Mouse (Mus musculus): Measurements from ENCODE around the gene Sema5a. TPM values are rescaled to one million over a fixed set of nuclear protein-coding genes. Genes with fewer than 3 reads are reported as not detected.
A peak's percentile ranks its signal among the peaks of the same experiment; 100 is the strongest.
"Not testable (repeated sequence)": the region's sequence is repeated elsewhere in the genome, so short reads cannot be mapped to it uniquely, and the experiment has no call there.

Gene Sema5a
- 1 to 10 TPM; 1.2 to 2.3 (median 1.9) TPM for total RNA-seq (2022)

DNA sequence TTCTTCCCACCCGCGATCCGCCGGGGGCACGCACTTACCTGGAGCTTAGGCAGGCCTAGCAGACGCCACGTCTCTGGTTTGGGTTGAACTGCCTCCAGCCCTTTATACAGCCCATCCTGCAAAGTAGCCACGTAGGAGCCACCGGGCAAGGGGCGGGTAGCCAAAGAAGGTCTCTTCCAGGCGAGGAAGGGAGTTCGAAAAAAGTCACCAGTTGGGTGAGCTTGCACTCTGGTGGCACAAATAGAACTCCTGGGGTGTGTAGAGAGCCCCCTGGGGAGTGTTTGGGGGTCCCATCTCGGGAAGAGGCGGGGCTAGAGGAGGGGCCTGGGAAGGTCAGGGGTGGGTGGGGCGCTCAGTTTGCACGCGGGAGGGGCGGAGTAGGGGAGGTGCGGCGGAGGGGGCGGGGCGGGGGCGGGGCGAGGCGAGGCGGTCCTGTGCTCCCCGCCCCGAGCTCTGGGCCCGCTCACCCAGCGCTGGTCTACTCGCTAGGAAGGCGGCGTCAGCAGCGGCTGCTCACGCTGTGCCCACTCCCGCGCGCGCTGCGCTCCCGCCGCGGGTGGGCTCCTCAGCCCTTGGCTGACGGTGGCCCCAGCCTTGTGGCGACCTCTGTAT lies at the start of gene Sema5a:
Sema5a (plus strand) TSS at position 467 of the 612 bp plus-strand sequence.
- peak; percentile 34 to 66 for DNase-seq (ENCODE audit: low spot score in 2 of 2)

DNA sequence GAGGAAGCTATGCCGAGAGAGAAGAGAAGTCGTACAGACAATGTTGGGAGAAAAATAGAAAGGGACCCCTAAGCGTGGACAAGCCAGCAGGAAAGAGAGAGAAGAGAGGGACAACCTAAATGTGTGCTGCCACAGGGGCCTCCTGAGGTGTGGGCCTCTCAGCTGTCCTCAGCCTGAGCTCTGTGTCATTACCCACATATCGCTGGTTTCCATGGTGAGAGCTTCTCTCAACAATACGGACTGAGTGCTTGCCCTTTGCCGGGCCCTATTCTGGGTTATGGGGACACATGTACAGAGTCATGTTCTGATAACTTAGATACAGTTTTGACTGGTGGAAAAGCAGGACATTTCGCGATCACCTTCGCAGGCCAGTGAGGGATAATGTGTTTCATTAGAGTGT lies 46.5 kb upstream of the Sema5a start:
- no peak for DNase-seq (ENCODE audit: low spot score in 2 of 2)

- no peak for DNase-seq (ENCODE audit: low spot score in 2 of 2)
These were observed 46.0 kb upstream of the Sema5a start for GRCm38 (mm10) chr15:32198561-32198960.

GRCm38 (mm10) chr15:32203242-32203641 lies 41.4 kb upstream of the Sema5a start:
- DNase-seq (ENCODE audit: low spot score in 2 of 2): no peak

DNA sequence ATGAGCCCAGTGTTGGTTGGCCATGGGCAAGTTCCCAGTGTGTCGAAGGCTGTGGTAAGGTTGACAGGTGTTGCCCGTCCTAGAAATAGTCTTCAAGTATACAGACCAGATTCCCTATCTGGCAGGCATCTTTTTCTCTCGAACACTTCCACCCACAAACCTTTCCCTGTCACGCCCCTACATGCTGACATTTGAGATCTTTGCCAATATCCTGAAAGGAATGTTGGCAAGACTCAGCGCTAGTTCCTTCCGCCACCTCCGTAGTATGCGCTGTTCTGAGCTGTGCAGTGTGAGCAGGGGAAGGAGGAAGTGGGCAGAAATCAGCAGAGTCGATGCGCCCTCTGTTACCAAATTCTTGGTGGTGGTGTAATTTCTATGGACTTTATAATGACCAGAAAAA lies 39.7 kb upstream of the Sema5a start:
- DNase-seq (ENCODE audit: low spot score in 2 of 2): no peak

DNA sequence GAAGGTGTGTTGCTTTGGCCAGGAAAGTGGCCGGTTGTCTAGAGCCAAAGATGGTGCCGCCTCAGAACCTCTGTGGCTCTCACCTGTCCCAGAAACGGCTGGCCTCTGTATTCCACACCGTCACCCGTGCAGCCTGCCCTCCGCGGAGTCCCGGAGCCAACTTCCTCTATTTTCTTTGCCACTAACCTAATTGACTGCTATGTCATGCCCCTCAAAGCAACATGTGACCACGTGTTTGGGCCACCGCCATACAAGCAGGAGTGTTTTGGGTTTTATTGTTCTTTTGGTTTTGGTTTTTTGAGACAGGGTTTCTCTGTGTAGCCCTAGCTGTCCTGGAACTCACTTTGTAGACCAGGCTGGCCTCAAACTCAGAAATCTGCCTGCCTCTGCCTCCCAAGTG lies 29.9 kb upstream of the Sema5a start:
- not testable (repeated sequence) for DNase-seq (ENCODE audit: low spot score in 2 of 2)

- no peak for DNase-seq (ENCODE audit: low spot score in 2 of 2)
These were observed 21.6 kb upstream of the Sema5a start for GRCm38 (mm10) chr15:32223028-32223427.

- DNase-seq (ENCODE audit: low spot score in 2 of 2): no peak
These were observed 19.2 kb upstream of the Sema5a start for GRCm38 (mm10) chr15:32225394-32225793.

GRCm38 (mm10) chr15:32226381-32226780 lies 18.2 kb upstream of the Sema5a start:
- no peak for DNase-seq (ENCODE audit: low spot score in 2 of 2)

- no peak for DNase-seq (ENCODE audit: low spot score in 2 of 2)
These were observed 17.7 kb upstream of the Sema5a start for GRCm38 (mm10) chr15:32226888-32227395.

DNA sequence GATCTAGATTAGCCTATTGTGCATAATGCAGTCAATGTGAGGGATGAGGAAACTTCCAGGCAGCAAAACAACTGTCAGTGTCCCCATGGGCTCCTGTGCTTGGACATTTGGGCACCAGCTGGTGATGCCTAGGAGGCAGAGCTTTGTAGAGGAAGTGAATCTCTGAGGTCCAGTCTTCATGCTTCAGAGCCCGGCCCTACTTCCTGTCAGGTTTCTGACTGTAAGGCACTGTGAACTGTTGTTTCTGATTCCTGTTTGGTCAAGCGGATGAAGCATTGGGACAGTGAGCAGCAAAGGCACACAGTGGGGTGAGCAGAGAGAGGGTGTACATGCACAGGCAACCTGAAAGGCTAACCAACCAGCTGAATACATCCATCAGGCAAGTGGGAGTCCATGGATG lies 14.5 kb upstream of the Sema5a start:
- no peak for DNase-seq (ENCODE audit: low spot score in 2 of 2)

GRCm38 (mm10) chr15:32232189-32232588 lies 12.4 kb upstream of the Sema5a start:
- DNase-seq (ENCODE audit: low spot score in 2 of 2): no peak

DNA sequence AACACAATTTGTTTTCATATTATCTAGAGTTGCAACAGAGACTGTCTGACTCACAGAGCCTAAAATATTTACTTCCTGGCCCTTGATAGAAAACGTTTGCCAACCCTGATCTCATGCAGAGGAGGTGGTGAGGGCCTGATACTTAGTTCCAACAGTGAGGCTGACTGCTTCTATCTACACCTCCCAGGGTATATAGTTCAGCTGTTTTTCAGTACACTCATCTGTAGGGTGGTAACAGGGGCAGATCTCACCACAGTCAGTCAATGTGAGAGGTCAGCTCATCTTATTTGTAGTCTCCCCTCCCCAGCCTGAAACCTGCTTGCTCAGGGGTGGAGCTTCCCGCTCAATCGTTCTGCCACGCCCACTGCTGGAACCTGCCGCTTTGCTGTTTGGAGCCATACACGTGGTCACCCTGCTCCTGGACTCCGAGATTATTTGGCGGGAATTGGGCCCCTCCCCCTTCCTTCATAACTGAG lies 11.9 kb upstream of the Sema5a start:
- peak; percentile 11 to 16 for DNase-seq (ENCODE audit: low spot score in 2 of 2)

GRCm38 (mm10) chr15:32233451-32233850 lies 11.2 kb upstream of the Sema5a start:
- DNase-seq (ENCODE audit: low spot score in 2 of 2): no peak

GRCm38 (mm10) chr15:32239099-32239498 lies 5.5 kb upstream of the Sema5a start:
- no peak for DNase-seq (ENCODE audit: low spot score in 2 of 2)

- DNase-seq (ENCODE audit: low spot score in 2 of 2): no peak
These were observed 4.5 kb upstream of the Sema5a start for GRCm38 (mm10) chr15:32240159-32240558.

DNA sequence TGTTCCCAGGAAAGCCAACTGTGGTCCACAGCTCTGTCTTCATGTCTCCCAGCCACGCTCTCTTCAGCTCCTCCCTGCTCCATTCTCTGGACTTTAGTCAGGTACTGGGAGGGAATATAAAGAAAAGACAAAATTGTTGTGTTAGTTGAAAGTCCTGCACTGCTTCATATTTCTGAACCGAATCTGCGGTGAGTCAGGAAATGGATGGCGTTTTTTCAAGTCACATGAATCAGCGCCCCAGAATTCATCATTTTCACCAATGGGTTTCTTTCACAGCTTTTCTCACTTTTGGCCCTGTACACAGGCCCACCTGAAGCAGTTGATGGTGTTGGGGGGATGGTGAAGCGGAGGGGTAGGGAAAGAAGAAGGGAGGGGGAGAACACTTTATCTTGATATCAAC lies 2.9 kb upstream of the Sema5a start:
- DNase-seq (ENCODE audit: low spot score in 2 of 2): no peak

GRCm38 (mm10) chr15:32243096-32243785 lies 1.4 kb upstream of the Sema5a start:
- peak in 1 of 2 experiments; percentile 31 for DNase-seq (ENCODE audit: low spot score in 2 of 2)

DNA sequence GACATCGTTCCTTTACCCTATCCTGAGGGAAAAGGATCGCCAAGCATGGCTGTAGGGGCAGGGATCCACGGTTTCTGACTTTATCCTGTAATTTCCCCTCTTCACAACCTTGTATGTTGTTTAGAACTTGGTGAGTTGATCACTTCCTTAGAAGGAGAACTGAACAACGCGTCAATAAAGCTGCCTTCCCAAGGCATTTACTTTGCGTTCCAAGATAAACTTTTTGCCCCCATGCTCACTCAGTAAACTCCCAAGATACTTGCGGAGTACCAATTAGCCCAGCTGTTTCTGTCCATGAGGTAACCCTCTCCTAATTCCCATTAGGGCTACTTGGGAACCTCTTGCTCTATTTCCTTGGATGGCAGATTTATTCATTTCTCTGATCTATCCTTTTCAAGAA lies 786 bp upstream of the Sema5a start:
- no peak for DNase-seq (ENCODE audit: low spot score in 2 of 2)

DNA sequence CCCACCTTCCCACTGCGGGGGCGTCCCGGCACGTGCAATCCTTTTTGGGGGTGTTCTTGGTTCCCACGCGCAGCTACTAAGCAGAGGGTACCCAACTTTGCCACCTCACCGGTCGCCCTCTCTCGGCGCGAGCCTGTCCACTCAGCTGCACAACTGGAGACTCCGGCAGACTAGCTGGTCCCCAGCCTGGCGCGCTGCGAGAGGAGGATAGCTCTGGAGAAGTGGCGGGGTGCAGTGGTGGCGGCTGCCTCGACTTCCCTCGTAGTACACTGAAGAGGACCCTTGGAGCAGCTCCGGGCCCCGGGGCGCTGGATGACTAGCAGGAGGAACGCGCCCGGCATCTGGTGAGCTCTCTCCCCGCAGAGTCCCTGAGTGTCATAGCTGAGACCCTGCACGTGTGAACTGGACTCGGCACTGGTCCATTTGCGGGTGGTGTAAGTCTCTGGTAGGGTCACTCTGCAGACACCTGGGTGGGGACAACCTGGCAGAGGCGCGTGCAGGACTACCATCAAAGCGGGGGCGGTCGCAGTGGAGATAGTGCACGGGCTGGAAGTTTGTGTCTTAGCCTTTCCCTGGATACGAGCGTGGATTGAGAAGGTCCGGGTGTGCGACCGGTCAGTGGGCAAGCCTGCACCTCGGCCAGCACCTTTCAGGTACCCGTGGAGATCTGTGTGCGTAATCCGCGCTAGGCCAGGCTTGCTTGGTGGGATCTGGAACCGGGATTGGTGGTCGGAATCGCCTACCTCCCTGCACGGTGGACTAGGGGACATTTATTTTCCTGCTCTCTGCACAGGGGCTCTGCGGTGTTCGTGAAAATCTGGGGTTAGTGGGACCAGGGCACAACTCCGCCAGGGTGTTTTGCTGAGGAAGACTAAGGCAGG lies 586 bp downstream of the Sema5a start:
- DNase-seq (ENCODE audit: low spot score in 2 of 2): no peak

- DNase-seq (ENCODE audit: low spot score in 2 of 2): peak; percentile 67 to 72
These were observed 1.4 kb downstream of the Sema5a start for GRCm38 (mm10) chr15:32245837-32246670.
